19 mouse cellular contexts compared by ENCODE assay signal in genomic region chr6:83233306-83233705, GRCm38 (mm10). TPM values are rescaled to one million over a fixed set of nuclear protein-coding genes. Genes with fewer than 3 reads are reported as not detected.
"Had no signal": no experiment of that assay in that cellular context is flagged by ENCODE, and none has a peak within 500 bp of the region (broad histone marks: within the 10 kb centered on the region; RNA-seq: fewer than 3 reads in every experiment).

No protein-coding gene starts in this region.

- H3K36me3 ChIP-seq: kidney, embryonic 15.5 days; limb, embryonic 12.5 days; limb, embryonic 15.5 days; neural tube, embryonic 13.5 days had no signal

- H3K27ac ChIP-seq: limb, embryonic 15.5 days; liver, embryonic 14.5 days; macrophage; neural tube, embryonic 13.5 days had no signal

- DNase-seq: kidney, postnatal 10 days; kidney, postnatal 36 days; left cerebral cortex, postnatal 4 days; liver, postnatal 0 days; lung, embryonic 14.5 days; midbrain, embryonic 14.5 days; retina, postnatal 1 day; thymus, adult 18-20 months; thymus, postnatal 36 days had no signal

- ATAC-seq: liver, postnatal 0 days; lung, postnatal 0 days had no signal

- H3K9me3 ChIP-seq: kidney, embryonic 15.5 days; limb, embryonic 12.5 days; limb, embryonic 15.5 days; neural tube, embryonic 13.5 days had no signal

- H3K9ac ChIP-seq: kidney, embryonic 15.5 days; limb, embryonic 15.5 days; liver, embryonic 14.5 days; liver, postnatal 0 days had no signal

- H3K4me3 ChIP-seq: kidney, embryonic 15.5 days; limb, embryonic 12.5 days; limb, embryonic 15.5 days; myocyte; neural tube, embryonic 13.5 days had no signal

RNA-seq across cellular contexts. Expression of gene Slc4a5, which starts 13.7 kb away (rescaled TPM):
- total RNA-seq: monocyte, adult 5-6 weeks; neutrophil, adult 5-6 weeks had no signal
- polyA plus RNA-seq: macrophage had no signal
